ENCODE assay signal across 8 mouse cellular contexts in genomic region chr11:76085898-76086591, GRCm38 (mm10). TPM values are rescaled to one million over a fixed set of nuclear protein-coding genes. Genes with fewer than 3 reads are reported as not detected.
A peak's percentile ranks its signal among the peaks of the same experiment; 100 is the strongest.
DNase-seq lines count a peak whose midpoint lies in the region; ATAC-seq lines count a peak whose summit lies in the region.

No protein-coding gene starts in this region.

- H3K9ac ChIP-seq in forebrain, embryonic 14.5 days (ENCODE audit: low read length) = no peak overlapping the region
- no peak overlapping the region for H3K9ac ChIP-seq in forebrain, embryonic 16.5 days (replicated peaks; ENCODE audit: low read depth, low read length)
- no peak overlapping the region for H3K9ac ChIP-seq in midbrain, embryonic 14.5 days (replicated peaks; ENCODE audit: low read length)
- no peak overlapping the region for H3K9ac ChIP-seq in midbrain, embryonic 15.5 days

- 70% methylated on average over 5 of the region's 5 CpGs for WGBS in forebrain, embryonic 14.5 days
- 68% methylated on average over 5 of the region's 5 CpGs for WGBS in forebrain, embryonic 16.5 days
- WGBS in midbrain, embryonic 14.5 days = 67% methylated on average over 5 of the region's 5 CpGs
- 63% methylated on average over 5 of the region's 5 CpGs for WGBS in midbrain, embryonic 15.5 days

- no peaks in the 10 kb centered on the region; the same call in 1 of the 2 replicates for H3K9me3 ChIP-seq in forebrain, embryonic 14.5 days (replicated peaks; ENCODE audit: control insufficient read depth, low read length)
- no peaks in the 10 kb centered on the region for H3K9me3 ChIP-seq in forebrain, embryonic 16.5 days (ENCODE audit: control insufficient read depth, low read length)
- no peaks in the 10 kb centered on the region for H3K9me3 ChIP-seq in midbrain, embryonic 14.5 days (ENCODE audit: control insufficient read depth, low read length)
- no peaks in the 10 kb centered on the region for H3K9me3 ChIP-seq in midbrain, embryonic 15.5 days

- peak; percentile 30 for DNase-seq in forebrain, embryonic 14.5 days (ENCODE audit: low spot score)
- DNase-seq in midbrain, embryonic 14.5 days = peak; percentile 57
- peak; percentile 62 for DNase-seq in adrenal gland, postnatal 25 days
- peak; percentile 26 for DNase-seq in gastrocnemius, postnatal 14 days
- peak; percentile 80 for DNase-seq in thymus, postnatal 14 days

- H3K27me3 ChIP-seq in forebrain, embryonic 14.5 days (replicated peaks; ENCODE audit: control insufficient read depth, insufficient read depth, low read length) = no peaks in the 10 kb centered on the region
- no peaks in the 10 kb centered on the region for H3K27me3 ChIP-seq in forebrain, embryonic 16.5 days (replicated peaks; ENCODE audit: control insufficient read depth, insufficient read depth, low read length)
- H3K27me3 ChIP-seq in midbrain, embryonic 14.5 days (ENCODE audit: control insufficient read depth, insufficient read depth, low read length) = no peaks in the 10 kb centered on the region
- H3K27me3 ChIP-seq in midbrain, embryonic 15.5 days (replicated peaks) = no peaks in the 10 kb centered on the region

- no peak for ATAC-seq in forebrain, embryonic 14.5 days
- no peak for ATAC-seq in forebrain, embryonic 16.5 days
- no peak for ATAC-seq in midbrain, embryonic 14.5 days (ENCODE audit: low FRiP score, low TSS enrichment)
- ATAC-seq in midbrain, embryonic 15.5 days (replicated peaks) = no peak
- peak; percentile 70 for ATAC-seq in megakaryocyte, adult 5-6 weeks (ENCODE audit: poor library complexity, severe bottlenecking)

- no peaks in the 10 kb centered on the region for H3K4me1 ChIP-seq in forebrain, embryonic 14.5 days (ENCODE audit: control insufficient read depth, insufficient read depth, low read length)
- H3K4me1 ChIP-seq in forebrain, embryonic 16.5 days (replicated peaks; ENCODE audit: control insufficient read depth, insufficient read depth, low read length) = no peaks in the 10 kb centered on the region
- H3K4me1 ChIP-seq in midbrain, embryonic 14.5 days (ENCODE audit: control insufficient read depth, insufficient read depth, low read length) = no peaks in the 10 kb centered on the region
- H3K4me1 ChIP-seq in midbrain, embryonic 15.5 days = no peaks in the 10 kb centered on the region

- no peak overlapping the region for H3K4me2 ChIP-seq in forebrain, embryonic 14.5 days (ENCODE audit: low read length)
- H3K4me2 ChIP-seq in forebrain, embryonic 16.5 days (ENCODE audit: low read length) = no peak overlapping the region
- H3K4me2 ChIP-seq in midbrain, embryonic 14.5 days (ENCODE audit: low read length) = no peak overlapping the region
- no peak overlapping the region for H3K4me2 ChIP-seq in midbrain, embryonic 15.5 days

- intact Hi-C loops in gastrocnemius, postnatal 14 days (cut with DNase I; ENCODE audit: low total_unique reads) = loop anchor here (5.0 kb wide), 1 partner anchor 66 kb away; no protein-coding TSS in a partner anchor

- no peak overlapping the region for H3K27ac ChIP-seq in forebrain, embryonic 14.5 days (ENCODE audit: low read depth, low read length)
- no peak overlapping the region for H3K27ac ChIP-seq in forebrain, embryonic 16.5 days (ENCODE audit: low read length)
- H3K27ac ChIP-seq in midbrain, embryonic 14.5 days (replicated peaks; ENCODE audit: low read depth, low read length) = no peak overlapping the region
- H3K27ac ChIP-seq in midbrain, embryonic 15.5 days = no peak overlapping the region

- no peak overlapping the region for H3K4me3 ChIP-seq in forebrain, embryonic 14.5 days (ENCODE audit: low read depth, low read length)
- no peak overlapping the region for H3K4me3 ChIP-seq in forebrain, embryonic 16.5 days (replicated peaks; ENCODE audit: low read length)
- no peak overlapping the region for H3K4me3 ChIP-seq in midbrain, embryonic 14.5 days (replicated peaks; ENCODE audit: low read depth, low read length)
- no peak overlapping the region for H3K4me3 ChIP-seq in midbrain, embryonic 15.5 days

- peaks cover 40% of the 10 kb centered on the region for H3K36me3 ChIP-seq in forebrain, embryonic 14.5 days (ENCODE audit: control insufficient read depth, insufficient read depth, low read length)
- peaks cover 7% of the 10 kb centered on the region for H3K36me3 ChIP-seq in forebrain, embryonic 16.5 days (ENCODE audit: control insufficient read depth, insufficient read depth)
- H3K36me3 ChIP-seq in midbrain, embryonic 14.5 days (ENCODE audit: control insufficient read depth, insufficient read depth, low read length) = peaks cover 36% of the 10 kb centered on the region
- H3K36me3 ChIP-seq in midbrain, embryonic 15.5 days (replicated peaks) = peaks cover 15% of the 10 kb centered on the region; the same call in 1 of the 2 replicates

RNA-seq across cellular contexts. Expression of gene Rflnb, which starts 58.5 kb away (rescaled TPM):
- 3.6 and 4.6 TPM in 2 replicates for polyA plus RNA-seq in forebrain, embryonic 14.5 days (2014; fragmentation: Nextera tagmentation; extraction: Ambion mirVana)
- 7.4 and 7.5 TPM in 2 replicates for polyA plus RNA-seq in forebrain, embryonic 16.5 days (2015; fragmentation: Nextera tagmentation; extraction: Ambion mirVana)
- 6.3 and 7.7 TPM in 2 replicates for polyA plus RNA-seq in midbrain, embryonic 14.5 days (2014; fragmentation: Nextera tagmentation; extraction: Ambion mirVana)
- 10.9 and 11.3 TPM in 2 replicates for polyA plus RNA-seq in midbrain, embryonic 15.5 days (2015; fragmentation: Nextera tagmentation; extraction: Ambion mirVana)
- total RNA-seq in adrenal gland, postnatal 25 days (2021) = 19.3 and 20.2 TPM in 2 replicates
- 10 to 100 TPM; 50.0 to 59.5 TPM for total RNA-seq in gastrocnemius, postnatal 14 days (2021)
- total RNA-seq in megakaryocyte, adult 5-6 weeks (2015) = 34.6 and 37.5 TPM in 2 replicates
- 45.7 and 54.6 TPM in 2 replicates for total RNA-seq in megakaryocyte, adult 5-6 weeks (2017)

Comparison
In these comparisons a context has a peak if more than half of its experiments do, and no peak if none do; other contexts are left out.
1. DNase-seq: peak in every context shown above with its lines; median percentile 80 in thymus, postnatal 14 days; 62 in adrenal gland, postnatal 25 days; 57 in midbrain, embryonic 14.5 days; 30 in forebrain, embryonic 14.5 days; 26 in gastrocnemius, postnatal 14 days.